Mouse (Mus musculus) lung, embryonic 16.5 days (tissue): ENCODE data around the gene Crybb3. TPM values are rescaled to one million over a fixed set of nuclear protein-coding genes. Genes with fewer than 3 reads are reported as not detected.

Experiments used
- ATAC-seq: fragments of 200-750 bp; cut with Nextera tagmentation; 2 replicates; pipeline ENCODE4 v1.8.0; 2017; ENCODE audit warnings: low read depth, mild to moderate bottlenecking, moderate library complexity
- H3K27ac ChIP-seq: fragments of 300-500 bp; sonication (generic); 2 replicates; pipeline ENCODE4 v1.5.1; 2014; ENCODE audit warnings: mild to moderate bottlenecking, control low read depth, low read length
- H3K27me3 ChIP-seq: fragments of 300-500 bp; sonication (generic); 2 replicates; pipeline ENCODE4 v1.6.1; 2014; ENCODE audit warnings: low read depth, low read length, mixed read lengths; ENCODE audit not compliant: control insufficient read depth, insufficient read depth
- H3K36me3 ChIP-seq: fragments of 300-500 bp; sonication (generic); 2 replicates; pipeline ENCODE4 v1.6.1; 2014; ENCODE audit warnings: low read length; ENCODE audit not compliant: control insufficient read depth, insufficient read depth
- H3K4me1 ChIP-seq: fragments of 300-500 bp; sonication (generic); replicated peaks from 2 replicates; pipeline ENCODE4 v1.6.1; 2014; ENCODE audit warnings: low read length, mixed read lengths; ENCODE audit not compliant: control insufficient read depth, insufficient read depth
- H3K4me2 ChIP-seq: fragments of 300-500 bp; sonication (generic); 2 replicates; pipeline ENCODE4 v1.6.1; 2014; ENCODE audit warnings: low read depth, low read length, control low read depth
- H3K4me3 ChIP-seq: fragments of 300-500 bp; sonication (generic); 2 replicates; pipeline ENCODE4 v1.5.1; 2014; ENCODE audit warnings: mild to moderate bottlenecking, low read length, control low read depth
- H3K9ac ChIP-seq: fragments of 300-500 bp; sonication (generic); 2 replicates; pipeline ENCODE4 v1.6.1; 2014; ENCODE audit warnings: low read length, control low read depth
- H3K9me3 ChIP-seq: fragments of 300-500 bp; sonication (generic); 2 replicates; pipeline ENCODE4 v1.6.1; 2016; ENCODE audit warnings: low read length; ENCODE audit not compliant: control insufficient read depth
- WGBS: fragments of 180-500 bp; shearing (Covaris S2); extraction: QIAGEN DNeasy Blood & Tissue Kit; methylation state at CpG from one replicate; pipeline ENCODE4 v1.1.7; 2014; 5-methylcytosine and 5-hydroxymethylcytosine counted together
- polyA plus RNA-seq: library from polyadenylated mRNA; unstranded; fragments of >200 nt; fragmentation: Nextera tagmentation; extraction: Ambion mirVana; gene quantifications from 2 replicates; pipeline ENCODE4 v1.2.1, GENCODE M21; 2015

Crybb3 gene
- polyA plus RNA-seq, 1 experiment from 2014 or later, result 1.0 TPM

DNA sequence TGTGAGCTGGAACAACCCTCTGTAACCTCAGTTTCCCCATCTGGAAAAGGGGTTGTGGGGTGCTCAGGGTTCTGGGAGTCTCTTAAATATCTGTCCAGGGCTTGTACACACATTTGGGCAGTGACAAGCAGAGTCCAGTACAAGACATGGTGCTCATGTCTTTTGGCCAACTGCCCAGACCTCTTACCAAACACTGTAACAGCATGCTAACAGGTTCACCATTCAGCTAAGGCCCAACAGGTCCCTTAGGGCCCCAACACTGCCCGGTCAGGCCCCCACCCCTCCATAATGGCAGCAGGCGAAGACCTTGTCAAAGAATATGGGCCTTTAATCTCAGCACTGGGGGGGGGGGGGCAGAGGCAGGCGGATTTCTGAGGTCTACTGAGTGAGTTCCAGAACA, 26.3 kb upstream of the Crybb3 start:
- peaks cover 33% of the 10 kb centered on the region for H3K4me1 ChIP-seq
- H3K4me2 ChIP-seq, result no peak overlapping the region
- H3K4me3 ChIP-seq, result no peak overlapping the region
- H3K9ac ChIP-seq, result no peak overlapping the region
- peak; percentile 53 for ATAC-seq
- 39% methylated on average over 2 of the region's 3 CpGs for WGBS
- H3K27me3 ChIP-seq, result no peaks in the 10 kb centered on the region
- no peaks in the 10 kb centered on the region for H3K36me3 ChIP-seq
- H3K9me3 ChIP-seq, result no peaks in the 10 kb centered on the region
- H3K27ac ChIP-seq, result peak overlapping the region; percentile 77

DNA sequence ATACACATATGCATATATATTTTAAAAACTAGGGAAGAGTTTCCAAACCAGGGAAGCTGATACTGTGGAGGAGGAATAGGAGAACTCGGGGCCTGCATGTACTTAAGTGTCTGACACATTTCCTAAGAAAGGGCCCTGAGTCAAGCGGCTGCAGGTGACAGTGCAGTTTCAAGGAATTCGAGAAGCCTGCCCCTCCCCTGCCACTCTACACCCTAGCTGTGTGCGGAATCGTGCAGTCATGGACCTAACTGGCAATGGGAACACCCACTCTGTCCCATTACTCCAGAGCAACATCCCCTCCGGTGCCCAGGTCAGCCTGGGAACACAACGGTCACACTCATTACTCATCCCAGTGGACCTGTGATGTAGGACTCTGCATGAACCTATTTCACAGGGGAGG, 25.2 kb upstream of the Crybb3 start:
- peak; percentile 36; the same call in 1 of the 2 replicates for ATAC-seq
- H3K4me2 ChIP-seq, result no peak overlapping the region
- H3K9ac ChIP-seq, result no peak overlapping the region
- H3K4me1 ChIP-seq, result peaks cover 24% of the 10 kb centered on the region
- no peaks in the 10 kb centered on the region for H3K36me3 ChIP-seq
- WGBS, result 51% methylated on average over 7 of the region's 7 CpGs
- H3K4me3 ChIP-seq, result no peak overlapping the region
- peak overlapping the region; percentile 36 for H3K27ac ChIP-seq
- H3K27me3 ChIP-seq, result no peaks in the 10 kb centered on the region
- no peaks in the 10 kb centered on the region for H3K9me3 ChIP-seq

DNA sequence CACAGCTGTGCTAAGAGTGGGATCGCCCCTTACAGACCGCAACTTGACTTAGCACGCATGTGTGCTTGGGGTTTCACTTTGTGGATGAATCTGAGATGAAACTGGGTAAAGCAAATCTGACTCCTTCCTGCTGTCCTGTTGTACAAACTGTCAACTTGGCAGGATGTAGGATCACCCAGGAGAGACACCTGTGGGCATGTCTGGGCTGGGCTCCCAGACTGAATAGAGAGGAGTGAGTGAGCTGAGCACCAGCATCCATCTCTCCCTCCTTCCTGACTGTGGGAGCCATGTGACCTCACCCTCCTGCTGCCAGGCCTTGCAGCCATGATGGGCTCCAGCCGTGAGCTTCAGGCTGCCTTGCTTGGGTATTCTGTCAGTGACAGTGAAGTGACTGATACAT, 24.1 kb upstream of the Crybb3 start:
- no peak overlapping the region for H3K4me2 ChIP-seq
- H3K36me3 ChIP-seq, result no peaks in the 10 kb centered on the region
- H3K27ac ChIP-seq, result no peak overlapping the region
- no peaks in the 10 kb centered on the region for H3K27me3 ChIP-seq
- WGBS, result 86% methylated on average over 4 of the region's 4 CpGs
- no peak for ATAC-seq
- H3K9me3 ChIP-seq, result no peaks in the 10 kb centered on the region
- no peak overlapping the region for H3K4me3 ChIP-seq
- H3K4me1 ChIP-seq, result peaks cover 14% of the 10 kb centered on the region
- no peak overlapping the region for H3K9ac ChIP-seq

GRCm38 (mm10) chr5:113105035-113105434, 23.7 kb upstream of the Crybb3 start:
- no peak for ATAC-seq
- Histone ChIP-seq H3K27me3 (no peaks in the 10 kb centered on the region), H3K9me3 (no peaks in the 10 kb centered on the region), H3K4me3 (no peak overlapping the region), H3K36me3 (no peaks in the 10 kb centered on the region), H3K4me1 (peaks cover 14% of the 10 kb centered on the region), H3K9ac (no peak overlapping the region), H3K4me2 (no peak overlapping the region), H3K27ac (no peak overlapping the region)
- WGBS, result 82% methylated on average over 9 of the region's 9 CpGs

GRCm38 (mm10) chr5:113102455-113102854, 21.1 kb upstream of the Crybb3 start:
- no peaks in the 10 kb centered on the region for H3K9me3 ChIP-seq
- no peaks in the 10 kb centered on the region for H3K27me3 ChIP-seq
- H3K27ac ChIP-seq, result no peak overlapping the region
- WGBS, result 65% methylated on average over 7 of the region's 7 CpGs
- no peak overlapping the region for H3K9ac ChIP-seq
- H3K36me3 ChIP-seq, result peaks cover 1% of the 10 kb centered on the region; the same call in 1 of the 2 replicates
- no peak for ATAC-seq
- H3K4me2 ChIP-seq, result no peak overlapping the region
- peaks cover 2% of the 10 kb centered on the region for H3K4me1 ChIP-seq
- H3K4me3 ChIP-seq, result no peak overlapping the region

- ATAC-seq, result no peak
- H3K4me3 ChIP-seq, result no peak overlapping the region
- WGBS, result 80% methylated on average over 10 of the region's 10 CpGs
- no peak overlapping the region for H3K4me2 ChIP-seq
- no peaks in the 10 kb centered on the region; the same call in 1 of the 2 replicates for H3K4me1 ChIP-seq
- peaks cover 3% of the 10 kb centered on the region; the same call in 1 of the 2 replicates for H3K36me3 ChIP-seq
- H3K9ac ChIP-seq, result no peak overlapping the region
- H3K9me3 ChIP-seq, result no peaks in the 10 kb centered on the region
- H3K27ac ChIP-seq, result no peak overlapping the region
- no peaks in the 10 kb centered on the region for H3K27me3 ChIP-seq
Measured at GRCm38 (mm10) chr5:113101457-113101856, 20.1 kb upstream of the Crybb3 start.

DNA sequence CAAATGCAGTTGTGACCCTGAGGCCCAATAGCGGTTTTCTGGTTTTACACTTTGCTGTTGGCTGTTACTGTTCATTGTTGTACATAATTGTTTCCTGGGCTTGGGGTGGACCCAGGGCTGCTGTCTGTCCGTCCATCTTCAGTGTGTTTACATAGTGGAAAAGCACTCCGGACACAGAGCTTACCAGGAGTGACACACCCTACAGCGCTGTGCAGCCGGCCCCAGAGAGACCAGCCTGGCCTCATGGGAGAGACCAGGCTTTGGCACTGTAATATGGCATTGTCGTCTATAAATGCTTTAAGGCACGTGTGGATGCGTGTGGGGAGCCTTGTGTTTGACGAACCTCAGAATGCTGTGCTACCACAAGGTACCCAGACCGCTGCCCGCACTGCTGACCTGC, 19.0 kb upstream of the Crybb3 start:
- ATAC-seq, result no peak
- Histone ChIP-seq H3K4me2 (no peak overlapping the region), H3K4me3 (no peak overlapping the region), H3K9ac (no peak overlapping the region), H3K9me3 (no peaks in the 10 kb centered on the region), H3K27me3 (no peaks in the 10 kb centered on the region), H3K36me3 (peaks cover 3% of the 10 kb centered on the region; the same call in 1 of the 2 replicates), H3K27ac (no peak overlapping the region), H3K4me1 (no peaks in the 10 kb centered on the region; the same call in 1 of the 2 replicates)
- 64% methylated on average over 11 of the region's 11 CpGs for WGBS

- Histone ChIP-seq H3K9ac (no peak overlapping the region), H3K27me3 (no peaks in the 10 kb centered on the region), H3K4me3 (no peak overlapping the region), H3K9me3 (no peaks in the 10 kb centered on the region), H3K27ac (no peak overlapping the region), H3K4me1 (no peaks in the 10 kb centered on the region; the same call in 1 of the 2 replicates), H3K4me2 (no peak overlapping the region), H3K36me3 (peaks cover 3% of the 10 kb centered on the region; the same call in 1 of the 2 replicates)
- WGBS, result 6% methylated on average over 1 of the region's 1 CpGs
- peak; percentile 29; the same call in 1 of the 2 replicates for ATAC-seq
Measured at GRCm38 (mm10) chr5:113099546-113099945, 18.2 kb upstream of the Crybb3 start.

- Histone ChIP-seq H3K9ac (no peak overlapping the region), H3K36me3 (peaks cover 3% of the 10 kb centered on the region; the same call in 1 of the 2 replicates), H3K4me1 (no peaks in the 10 kb centered on the region), H3K9me3 (no peaks in the 10 kb centered on the region), H3K27me3 (no peaks in the 10 kb centered on the region), H3K4me2 (no peak overlapping the region), H3K27ac (no peak overlapping the region), H3K4me3 (no peak overlapping the region)
- no peak for ATAC-seq
- WGBS, result 89% methylated on average over 17 of the region's 17 CpGs
Measured at GRCm38 (mm10) chr5:113097551-113097950, 16.2 kb upstream of the Crybb3 start.

DNA sequence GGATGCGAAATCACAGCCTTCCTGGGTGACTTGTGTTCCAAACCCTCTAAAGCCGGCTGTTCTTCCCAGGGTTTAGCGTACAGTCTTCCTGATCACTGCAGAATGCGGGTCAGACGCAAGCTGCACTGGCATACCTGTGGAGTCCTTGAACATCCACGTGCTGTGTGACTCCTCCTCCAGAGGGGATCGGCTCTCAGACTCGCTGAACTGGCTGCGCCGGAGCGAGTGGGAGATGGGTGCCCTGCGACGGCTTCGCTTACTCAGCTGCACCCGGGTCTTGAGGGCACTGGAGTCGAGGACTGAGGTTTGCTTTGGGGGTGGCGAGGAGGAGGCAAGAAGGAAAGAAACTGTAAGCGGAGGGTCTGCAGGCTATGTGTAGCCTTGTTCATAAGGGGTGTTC, 14.1 kb upstream of the Crybb3 start:
- 65% methylated on average over 18 of the region's 18 CpGs for WGBS
- Histone ChIP-seq H3K4me1 (no peaks in the 10 kb centered on the region), H3K27me3 (no peaks in the 10 kb centered on the region), H3K36me3 (peaks cover 6% of the 10 kb centered on the region), H3K4me2 (no peak overlapping the region), H3K9me3 (no peaks in the 10 kb centered on the region), H3K4me3 (no peak overlapping the region), H3K27ac (no peak overlapping the region), H3K9ac (no peak overlapping the region)
- peak; percentile 65 for ATAC-seq
